Mouse (Mus musculus) stomach, postnatal 0 days (tissue): ENCODE data around the gene Krtap4-7. TPM values are rescaled to one million over a fixed set of nuclear protein-coding genes. Genes with fewer than 3 reads are reported as not detected.

Source experiments
- ATAC-seq: fragments of 200-750 bp; cut with Nextera tagmentation; 2 replicates; pipeline ENCODE4 v1.8.0; 2017; ENCODE audit not compliant: low FRiP score, low TSS enrichment
- DNase-seq: peaks from one replicate; pipeline ENCODE4 v3.0.0-alpha.2; 2016; ENCODE audit warnings: low spot score
- H3K27ac ChIP-seq: fragments of 300-500 bp; sonication (generic); replicated peaks from 2 replicates; pipeline ENCODE4 v1.5.1; 2014; ENCODE audit warnings: mild to moderate bottlenecking, control low read depth
- H3K27me3 ChIP-seq: fragments of 300-500 bp; sonication (generic); 2 replicates; pipeline ENCODE4 v1.6.1; 2014; ENCODE audit warnings: low read length; ENCODE audit not compliant: control insufficient read depth, insufficient read depth
- H3K36me3 ChIP-seq: fragments of 300-500 bp; sonication (generic); 2 replicates; pipeline ENCODE4 v1.6.1; 2014; ENCODE audit warnings: low read length, mixed read lengths; ENCODE audit not compliant: control insufficient read depth, insufficient read depth
- H3K4me1 ChIP-seq: fragments of 300-500 bp; sonication (generic); replicated peaks from 2 replicates; pipeline ENCODE4 v1.6.1; 2014; ENCODE audit warnings: antibody characterized with exemption; ENCODE audit not compliant: control insufficient read depth, insufficient read depth
- H3K4me2 ChIP-seq: fragments of 300-500 bp; sonication (generic); replicated peaks from 2 replicates; pipeline ENCODE4 v1.6.1; 2014; ENCODE audit warnings: low read depth, mild to moderate bottlenecking, control low read depth, moderate library complexity
- H3K4me3 ChIP-seq: fragments of 300-500 bp; sonication (generic); 2 replicates; pipeline ENCODE4 v1.5.1; 2014; ENCODE audit warnings: low read depth, low read length, control low read depth
- H3K9ac ChIP-seq: fragments of 300-500 bp; sonication (generic); 2 replicates; pipeline ENCODE4 v1.6.1; 2014; ENCODE audit warnings: mild to moderate bottlenecking, low read length, control low read depth, mixed read lengths
- H3K9me3 ChIP-seq: fragments of 300-500 bp; sonication (generic); 2 replicates; pipeline ENCODE4 v1.6.1; 2016; ENCODE audit warnings: low read length; ENCODE audit not compliant: control insufficient read depth
- CTCF ChIP-seq: IDR thresholded peaks from 2 replicates; pipeline ENCODE4 v1.5.1; 2016; ENCODE audit warnings: antibody characterized with exemption, low read depth, mild to moderate bottlenecking, moderate library complexity
- EP300 ChIP-seq: optimal IDR thresholded peaks from 2 replicates; pipeline ENCODE3; 2016; ENCODE audit warnings: antibody characterized with exemption
- WGBS: fragments of 180-500 bp; shearing (Covaris S2); extraction: QIAGEN DNeasy Blood & Tissue Kit; methylation state at CpG from one replicate; pipeline ENCODE4 v1.1.7; 2014; 5-methylcytosine and 5-hydroxymethylcytosine counted together
- polyA plus RNA-seq: library from polyadenylated mRNA; unstranded; fragments of >200 nt; fragmentation: Nextera tagmentation; extraction: Ambion mirVana; gene quantifications from 2 replicates; pipeline ENCODE4 v1.2.1, GENCODE M21; 2015

The Krtap4-7 gene
- polyA plus RNA-seq, 1 experiment from 2014 or later = not detected

DNA sequence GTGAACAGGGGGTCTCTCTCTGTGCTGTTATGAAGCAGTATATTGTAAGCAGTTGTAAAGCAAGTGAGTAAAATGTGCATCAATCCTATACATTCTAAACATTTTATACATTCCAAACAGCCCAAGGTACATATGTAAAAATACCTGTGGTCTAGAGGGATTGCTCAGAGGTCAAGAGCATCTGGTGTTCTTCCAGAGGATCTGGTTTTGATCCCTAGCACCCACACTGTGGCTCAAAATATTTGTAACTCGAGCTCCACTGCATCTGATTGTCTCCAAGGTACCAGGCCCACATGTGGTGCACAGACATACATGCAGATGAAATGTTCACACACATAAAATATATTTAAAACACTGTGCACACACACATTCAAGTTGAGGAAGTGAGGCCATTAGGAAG is 3.0 kb downstream of the Krtap4-7 start:
- Histone ChIP-seq H3K36me3 (no peaks in the 10 kb centered on the region), H3K27me3 (no peaks in the 10 kb centered on the region), H3K4me1 (no peaks in the 10 kb centered on the region), H3K27ac (no peak overlapping the region), H3K9ac (no peak overlapping the region), H3K4me2 (no peak overlapping the region), H3K9me3 (no peaks in the 10 kb centered on the region), H3K4me3 (no peak overlapping the region)
- no peak for TF ChIP-seq EP300
- no peak for TF ChIP-seq CTCF
- no peak for DNase-seq
- ATAC-seq = no peak
- 25% methylated on average over 1 of the region's 1 CpGs for WGBS

DNA sequence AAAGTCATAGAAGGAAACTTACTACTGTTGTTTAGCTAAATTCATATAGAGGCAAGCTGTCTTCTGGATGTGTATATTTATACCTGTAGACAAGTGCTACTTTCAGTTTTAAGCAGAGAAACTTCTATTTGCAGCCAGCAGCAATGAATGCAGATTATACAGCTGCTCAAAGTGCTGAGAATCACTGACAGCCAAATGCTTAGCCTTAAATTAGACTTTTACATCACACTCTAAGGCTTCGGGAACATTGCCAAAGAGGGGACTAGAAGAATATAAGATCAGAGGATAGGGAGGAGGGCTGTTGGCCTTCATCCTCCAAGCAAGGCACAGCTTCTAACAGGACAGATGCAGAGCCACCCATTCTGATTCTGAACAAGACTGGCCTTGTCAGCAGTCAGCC is 6.8 kb downstream of the Krtap4-7 start:
- Histone ChIP-seq H3K27me3 (no peaks in the 10 kb centered on the region), H3K27ac (no peak overlapping the region), H3K4me1 (no peaks in the 10 kb centered on the region), H3K9ac (no peak overlapping the region), H3K9me3 (no peaks in the 10 kb centered on the region), H3K4me2 (no peak overlapping the region), H3K4me3 (no peak overlapping the region), H3K36me3 (no peaks in the 10 kb centered on the region)
- no peak for ATAC-seq
- DNase-seq = no peak
- 56% methylated on average over 1 of the region's 1 CpGs for WGBS
- TF ChIP-seq CTCF (no peak), EP300 (no peak)

DNA sequence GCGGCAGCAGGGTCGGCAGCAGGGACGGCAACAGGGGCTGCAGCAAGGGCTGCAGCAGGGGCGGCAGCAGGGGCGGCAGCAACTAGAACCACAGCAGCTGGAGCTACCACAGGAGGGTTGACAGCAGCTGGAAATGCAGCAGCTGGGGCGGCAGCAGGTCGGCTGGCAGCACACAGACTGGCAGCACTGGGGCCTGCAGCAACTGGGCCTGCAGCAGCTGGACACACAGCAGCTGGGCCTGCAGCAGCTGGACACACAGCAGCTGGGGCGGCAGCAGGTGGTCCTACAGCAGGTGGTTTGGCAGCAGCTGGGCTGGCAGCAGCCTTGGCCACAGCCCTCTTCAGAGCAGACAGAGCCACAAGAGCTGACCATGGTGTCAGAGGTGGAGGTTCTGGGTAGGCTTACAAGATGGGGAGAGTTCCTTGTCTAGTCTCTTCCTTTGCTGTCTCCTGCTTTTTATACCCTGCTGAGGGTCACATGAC is 9.2 kb downstream of the Krtap4-7 start, which contains the start of gene Krtap4-2:
TSS of gene Krtap4-2 (minus strand) at position 432 of the 482 bp plus-strand sequence.
- no peak for ATAC-seq
- no peak within 1 kb of the TSS for H3K27ac ChIP-seq
- no peak for TF ChIP-seq CTCF
- no peak for TF ChIP-seq EP300
- WGBS = 42% methylated on average over 8 of the region's 8 CpGs
- H3K27me3 ChIP-seq = no peaks in the 10 kb centered on the region
- H3K4me2 ChIP-seq = no peak within 1 kb of the TSS
- H3K4me1 ChIP-seq = no peaks in the 10 kb centered on the region
- H3K9me3 ChIP-seq = no peaks in the 10 kb centered on the region
- H3K4me3 ChIP-seq = no peak within 1 kb of the TSS
- no peaks in the 10 kb centered on the region for H3K36me3 ChIP-seq
- no peak within 1 kb of the TSS for H3K9ac ChIP-seq
- DNase-seq = no peak

GRCm38 (mm10) chr11:99633293-99633692 is 10.6 kb downstream of the Krtap4-7 start:
- H3K27ac ChIP-seq = no peak overlapping the region
- no peaks in the 10 kb centered on the region for H3K4me1 ChIP-seq
- ATAC-seq = no peak
- H3K4me2 ChIP-seq = no peak overlapping the region
- no peak overlapping the region for H3K4me3 ChIP-seq
- H3K9ac ChIP-seq = no peak overlapping the region
- H3K36me3 ChIP-seq = no peaks in the 10 kb centered on the region
- H3K9me3 ChIP-seq = no peaks in the 10 kb centered on the region
- no peak for TF ChIP-seq CTCF
- TF ChIP-seq EP300 = no peak
- 76% methylated on average over 2 of the region's 2 CpGs for WGBS
- no peaks in the 10 kb centered on the region for H3K27me3 ChIP-seq
- DNase-seq = no peak

GRCm38 (mm10) chr11:99630890-99631289 is 13.0 kb downstream of the Krtap4-7 start:
- Histone ChIP-seq H3K9ac (no peak overlapping the region), H3K27me3 (no peaks in the 10 kb centered on the region), H3K36me3 (no peaks in the 10 kb centered on the region), H3K4me2 (no peak overlapping the region), H3K27ac (no peak overlapping the region), H3K4me3 (no peak overlapping the region), H3K9me3 (no peaks in the 10 kb centered on the region), H3K4me1 (no peaks in the 10 kb centered on the region)
- WGBS = 28% methylated on average over 3 of the region's 3 CpGs
- peak; percentile 77 for ATAC-seq
- TF ChIP-seq EP300 = no peak
- no peak for DNase-seq

DNA sequence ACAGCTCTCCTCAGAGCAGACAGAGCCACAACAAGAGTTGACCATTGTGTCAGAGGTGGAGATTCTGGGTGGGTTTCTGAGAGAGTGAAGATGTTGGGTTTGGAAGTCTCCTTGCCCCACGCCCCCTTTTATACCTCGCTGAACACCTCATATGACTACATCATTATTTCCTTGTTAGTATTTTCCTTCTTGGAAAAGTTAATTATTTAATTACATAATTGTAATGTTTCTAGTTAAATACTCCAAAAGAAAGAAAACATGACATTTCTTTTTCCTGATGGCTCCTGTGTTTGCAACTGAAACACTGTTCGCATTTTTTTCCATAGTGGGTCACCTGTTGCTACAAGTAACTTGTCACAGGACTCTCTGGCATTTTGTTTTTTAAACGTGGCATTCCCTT is 15.8 kb downstream of the Krtap4-7 start, which contains the start of gene Krtap4-1:
TSS of gene Krtap4-1 (minus strand) at position 101 of the 400 bp plus-strand sequence.
- 73% methylated on average over 4 of the region's 4 CpGs for whole genome bisulfite sequencing
- no peak for TF ChIP-seq EP300
- TF ChIP-seq CTCF = no peak
- DNase-seq = no peak
- no peak within 1 kb of the TSS for H3K4me2 ChIP-seq
- no peak for ATAC-seq
- no peak within 1 kb of the TSS for H3K27ac ChIP-seq
- no peaks in the 10 kb centered on the region for H3K27me3 ChIP-seq
- no peak within 1 kb of the TSS for H3K9ac ChIP-seq
- no peaks in the 10 kb centered on the region for H3K4me1 ChIP-seq
- H3K4me3 ChIP-seq = no peak within 1 kb of the TSS
- H3K36me3 ChIP-seq = no peaks in the 10 kb centered on the region
- no peaks in the 10 kb centered on the region for H3K9me3 ChIP-seq
